Mouse (Mus musculus) lung, embryonic 16.5 days (tissue): ENCODE measurements at regions not wholly inside any gene's neighbourhood (a gene's known extent, or its start where the extent isn't known, plus 50 kb on each side); places are given as distances from the start of the nearest gene placed in this dataset.

ENCODE experiments used
- ATAC-seq: fragments of 200-750 bp; cut with Nextera tagmentation; 2 replicates; pipeline ENCODE4 v1.8.0; 2017; ENCODE audit warnings: low read depth, mild to moderate bottlenecking, moderate library complexity
- H3K27ac ChIP-seq: fragments of 300-500 bp; sonication (generic); 2 replicates; pipeline ENCODE4 v1.5.1; 2014; ENCODE audit warnings: mild to moderate bottlenecking, control low read depth, low read length
- H3K27me3 ChIP-seq: fragments of 300-500 bp; sonication (generic); 2 replicates; pipeline ENCODE4 v1.6.1; 2014; ENCODE audit warnings: low read depth, low read length, mixed read lengths; ENCODE audit not compliant: control insufficient read depth, insufficient read depth
- H3K36me3 ChIP-seq: fragments of 300-500 bp; sonication (generic); 2 replicates; pipeline ENCODE4 v1.6.1; 2014; ENCODE audit warnings: low read length; ENCODE audit not compliant: control insufficient read depth, insufficient read depth
- H3K4me1 ChIP-seq: fragments of 300-500 bp; sonication (generic); replicated peaks from 2 replicates; pipeline ENCODE4 v1.6.1; 2014; ENCODE audit warnings: low read length, mixed read lengths; ENCODE audit not compliant: control insufficient read depth, insufficient read depth
- H3K4me2 ChIP-seq: fragments of 300-500 bp; sonication (generic); 2 replicates; pipeline ENCODE4 v1.6.1; 2014; ENCODE audit warnings: low read depth, low read length, control low read depth
- H3K4me3 ChIP-seq: fragments of 300-500 bp; sonication (generic); 2 replicates; pipeline ENCODE4 v1.5.1; 2014; ENCODE audit warnings: mild to moderate bottlenecking, low read length, control low read depth
- H3K9ac ChIP-seq: fragments of 300-500 bp; sonication (generic); 2 replicates; pipeline ENCODE4 v1.6.1; 2014; ENCODE audit warnings: low read length, control low read depth
- H3K9me3 ChIP-seq: fragments of 300-500 bp; sonication (generic); 2 replicates; pipeline ENCODE4 v1.6.1; 2016; ENCODE audit warnings: low read length; ENCODE audit not compliant: control insufficient read depth
- WGBS: fragments of 180-500 bp; shearing (Covaris S2); extraction: QIAGEN DNeasy Blood & Tissue Kit; methylation state at CpG from one replicate; pipeline ENCODE4 v1.1.7; 2014; 5-methylcytosine and 5-hydroxymethylcytosine counted together

GRCm38 (mm10) chr11:44183823-44184222 is 216.0 kb upstream of the Il12b start:
- Histone ChIP-seq H3K4me3 (no peak overlapping the region), H3K4me1 (0 out of 2 replicates have a peak, but pooled peaks cover 4% of the 10 kb centered on the region), H3K27ac (no peak overlapping the region), H3K4me2 (no peak overlapping the region), H3K27me3 (no peaks in the 10 kb centered on the region), H3K9ac (no peak overlapping the region), H3K9me3 (no peaks in the 10 kb centered on the region), H3K36me3 (no peaks in the 10 kb centered on the region)
- no peak for ATAC-seq
- WGBS, result 80% methylated on average over 3 of the region's 3 CpGs

- Histone ChIP-seq H3K36me3 (no peaks in the 10 kb centered on the region), H3K4me2 (no peak overlapping the region), H3K27me3 (no peaks in the 10 kb centered on the region), H3K9ac (no peak overlapping the region), H3K4me1 (0 out of 2 replicates have a peak, but pooled peaks cover 4% of the 10 kb centered on the region), H3K4me3 (no peak overlapping the region), H3K9me3 (no peaks in the 10 kb centered on the region), H3K27ac (0 out of 2 replicates have a peak overlapping the region, but pooled peaks have one; percentile 10)
- WGBS, result 57% methylated on average over 9 of the region's 9 CpGs
- ATAC-seq, result peak; percentile 79
Observed at GRCm38 (mm10) chr11:44185218-44185890, 214.5 kb upstream of the Il12b start.

- Histone ChIP-seq H3K36me3 (no peaks in the 10 kb centered on the region), H3K27ac (no peak overlapping the region), H3K9ac (no peak overlapping the region), H3K4me3 (no peak overlapping the region), H3K27me3 (no peaks in the 10 kb centered on the region), H3K9me3 (no peaks in the 10 kb centered on the region), H3K4me1 (0 out of 2 replicates have a peak, but pooled peaks cover 4% of the 10 kb centered on the region), H3K4me2 (no peak overlapping the region)
- no peak for ATAC-seq
- WGBS, result 50% methylated on average over 2 of the region's 2 CpGs
Observed at GRCm38 (mm10) chr11:44188202-44188601, 211.7 kb upstream of the Il12b start.

- no peak overlapping the region for H3K9ac ChIP-seq
- no peak for ATAC-seq
- no peak overlapping the region for H3K27ac ChIP-seq
- no peaks in the 10 kb centered on the region for H3K36me3 ChIP-seq
- H3K4me3 ChIP-seq, result no peak overlapping the region
- H3K27me3 ChIP-seq, result no peaks in the 10 kb centered on the region
- H3K9me3 ChIP-seq, result no peaks in the 10 kb centered on the region
- 84% methylated on average over 9 of the region's 9 CpGs for WGBS
- H3K4me1 ChIP-seq, result no peaks in the 10 kb centered on the region
- no peak overlapping the region for H3K4me2 ChIP-seq
Observed at GRCm38 (mm10) chr11:44193806-44194205, 206.1 kb upstream of the Il12b start.

GRCm38 (mm10) chr11:44202716-44203115 is 197.1 kb upstream of the Il12b start:
- Histone ChIP-seq H3K9ac (no peak overlapping the region), H3K4me3 (no peak overlapping the region), H3K36me3 (no peaks in the 10 kb centered on the region), H3K27ac (no peak overlapping the region), H3K4me2 (no peak overlapping the region), H3K4me1 (no peaks in the 10 kb centered on the region), H3K9me3 (no peaks in the 10 kb centered on the region), H3K27me3 (no peaks in the 10 kb centered on the region)
- 45% methylated on average over 2 of the region's 2 CpGs for WGBS
- ATAC-seq, result no peak

GRCm38 (mm10) chr11:44204384-44204783 is 195.5 kb upstream of the Il12b start:
- WGBS, result 62% methylated on average over 3 of the region's 3 CpGs
- Histone ChIP-seq H3K9ac (no peak overlapping the region), H3K4me2 (no peak overlapping the region), H3K27me3 (no peaks in the 10 kb centered on the region), H3K9me3 (no peaks in the 10 kb centered on the region), H3K4me3 (no peak overlapping the region), H3K27ac (no peak overlapping the region), H3K36me3 (no peaks in the 10 kb centered on the region), H3K4me1 (no peaks in the 10 kb centered on the region)
- no peak for ATAC-seq

GRCm38 (mm10) chr11:44206866-44207265 is 193.0 kb upstream of the Il12b start:
- Histone ChIP-seq H3K4me2 (no peak overlapping the region), H3K9me3 (no peaks in the 10 kb centered on the region), H3K27me3 (no peaks in the 10 kb centered on the region), H3K27ac (no peak overlapping the region), H3K36me3 (no peaks in the 10 kb centered on the region), H3K4me1 (no peaks in the 10 kb centered on the region), H3K9ac (no peak overlapping the region), H3K4me3 (no peak overlapping the region)
- WGBS, result 80% methylated on average over 4 of the region's 4 CpGs
- ATAC-seq, result no peak

- peak; percentile 87 for ATAC-seq
- 36% methylated on average over 9 of the region's 9 CpGs for WGBS
- H3K27me3 ChIP-seq, result no peaks in the 10 kb centered on the region
- no peak overlapping the region for H3K4me2 ChIP-seq
- H3K36me3 ChIP-seq, result no peaks in the 10 kb centered on the region
- H3K9me3 ChIP-seq, result no peaks in the 10 kb centered on the region
- no peak overlapping the region for H3K9ac ChIP-seq
- H3K27ac ChIP-seq, result peak overlapping the region; percentile 75
- H3K4me1 ChIP-seq, result no peaks in the 10 kb centered on the region
- H3K4me3 ChIP-seq, result no peak overlapping the region
Observed at GRCm38 (mm10) chr11:44211871-44212441, 187.9 kb upstream of the Il12b start.

GRCm38 (mm10) chr11:44214095-44214494 is 185.8 kb upstream of the Il12b start:
- Histone ChIP-seq H3K4me3 (no peak overlapping the region), H3K4me1 (no peaks in the 10 kb centered on the region), H3K9ac (no peak overlapping the region), H3K9me3 (no peaks in the 10 kb centered on the region), H3K4me2 (no peak overlapping the region), H3K36me3 (no peaks in the 10 kb centered on the region), H3K27me3 (no peaks in the 10 kb centered on the region), H3K27ac (no peak overlapping the region)
- no peak for ATAC-seq
